Mouse (Mus musculus): ENCODE results near the gene Bsph1. TPM values are rescaled to one million over a fixed set of nuclear protein-coding genes. Genes with fewer than 3 reads are reported as not detected.
A peak's percentile ranks its signal among the peaks of the same experiment; 100 is the strongest.

Bsph1 gene
- total RNA-seq (2021): under 1 TPM in 1 of 2 experiments, not detected in 1; 0.77 TPM
- long read RNA-seq, experiment 1: 0 reads
- long read RNA-seq, experiment 2: 0 reads

- DNase-seq (ENCODE audit: low spot score in 2 of 2): peak; percentile 2
These were observed at the start of gene Bsph1 for GRCm38 (mm10) chr7:13450541-13450940. Bsph1 (plus strand) TSS chr7:13450841.

- DNase-seq (ENCODE audit: low spot score in 2 of 2): peak; percentile 23 to 35
These were observed 60.9 kb downstream of the Bsph1 start for GRCm38 (mm10) chr7:13511539-13511938.

Other genes with a start within 250 kb of the Bsph1 start
- not detected for gene Vmn1r89, start 237.8 kb upstream of the Bsph1 start, total RNA-seq (2021)
- 1 to 10 TPM; 8.3 to 9.2 TPM for gene Lig1, start 173.6 kb upstream of the Bsph1 start, total RNA-seq (2021)
- 10 to 100 TPM; 16.2 to 17.1 TPM for gene Zswim9, start 172.1 kb upstream of the Bsph1 start, total RNA-seq (2021)
- under 1 TPM; 0.45 to 0.49 TPM for gene Pla2g4c, start 126.2 kb upstream of the Bsph1 start, total RNA-seq (2021)
- under 1 TPM; 0.30 to 0.46 TPM for gene Cabp5, start 52.7 kb upstream of the Bsph1 start, total RNA-seq (2021)
- gene Bsph2, start 120.2 kb downstream of the Bsph1 start, total RNA-seq (2021): not detected
- gene Sult2a5, start 173.1 kb downstream of the Bsph1 start, total RNA-seq (2021): not detected

Measured in left cerebral cortex, adult 18-20 months (tissue).